Mouse (Mus musculus) adrenal gland, postnatal 14 days (tissue): ENCODE results near the gene Srgap3. TPM values are rescaled to one million over a fixed set of nuclear protein-coding genes. Genes with fewer than 3 reads are reported as not detected.
"Not testable (repeated sequence)": the region's sequence is repeated elsewhere in the genome, so short reads cannot be mapped to it uniquely, and the experiment has no call there.

Experiments
- DNase-seq: peaks from one replicate; pipeline ENCODE4 v3.0.0; 2021; ENCODE audit warnings: mixed read lengths
- total RNA-seq: library from RNA; stranded (reverse); gene quantifications from 2 replicates; pipeline ENCODE4 v1.2.3, GENCODE M21; 2021

Srgap3 gene
- total RNA-seq, 1 experiment from 2014 or later = 13.0 TPM

- no peak for DNase-seq
Observed at GRCm38 (mm10) chr6:112742297-112742696, 204.8 kb downstream of the Srgap3 start.

- DNase-seq = no peak
Observed at GRCm38 (mm10) chr6:112741766-112742165, 205.3 kb downstream of the Srgap3 start.

- no peak for DNase-seq
Observed at GRCm38 (mm10) chr6:112739635-112740034, 207.4 kb downstream of the Srgap3 start.

- DNase-seq = no peak
Observed at GRCm38 (mm10) chr6:112738924-112739323, 208.1 kb downstream of the Srgap3 start.

- DNase-seq = no peak
Observed at GRCm38 (mm10) chr6:112736471-112736870, 210.6 kb downstream of the Srgap3 start.

- DNase-seq = no peak
Observed at GRCm38 (mm10) chr6:112735054-112735453, 212.0 kb downstream of the Srgap3 start.

- no peak for DNase-seq
Observed at GRCm38 (mm10) chr6:112733942-112734341, 213.1 kb downstream of the Srgap3 start.

GRCm38 (mm10) chr6:112732434-112732833 is 214.6 kb downstream of the Srgap3 start:
- DNase-seq = no peak

GRCm38 (mm10) chr6:112731386-112731785 is 215.7 kb downstream of the Srgap3 start:
- peak; percentile 69 for DNase-seq

- DNase-seq = peak; percentile 77
Observed at GRCm38 (mm10) chr6:112728760-112729422, 218.2 kb downstream of the Srgap3 start.

GRCm38 (mm10) chr6:112725468-112725867 is 221.6 kb downstream of the Srgap3 start:
- DNase-seq = no peak

- no peak for DNase-seq
Observed at GRCm38 (mm10) chr6:112720409-112721080, 226.5 kb downstream of the Srgap3 start.

- no peak for DNase-seq
Observed at GRCm38 (mm10) chr6:112719983-112720382, 227.1 kb downstream of the Srgap3 start.

GRCm38 (mm10) chr6:112717168-112717567 is 229.9 kb downstream of the Srgap3 start:
- peak; percentile 34 for DNase-seq

GRCm38 (mm10) chr6:112713951-112714350 is 233.1 kb downstream of the Srgap3 start:
- DNase-seq = no peak

GRCm38 (mm10) chr6:112702296-112702695 is 244.8 kb downstream of the Srgap3 start:
- not testable (repeated sequence) for DNase-seq

- peak; percentile 76 for DNase-seq
Observed at GRCm38 (mm10) chr6:112700392-112700791, 246.7 kb downstream of the Srgap3 start.

- DNase-seq = no peak
Observed at GRCm38 (mm10) chr6:112699115-112699514, 248.0 kb downstream of the Srgap3 start.

GRCm38 (mm10) chr6:112696056-112696950 is 250.8 kb downstream of the Srgap3 start, which contains the start of gene Rad18:
TSS of gene Rad18 (minus strand) at chr6:112696686.
- DNase-seq = peak; percentile 91

- no peak for DNase-seq
Observed at GRCm38 (mm10) chr6:112694492-112694891, 252.6 kb downstream of the Srgap3 start.

- no peak for DNase-seq
Observed at GRCm38 (mm10) chr6:112691523-112691922, 255.5 kb downstream of the Srgap3 start.

- DNase-seq = no peak
Observed at GRCm38 (mm10) chr6:112688033-112688432, 259.0 kb downstream of the Srgap3 start.

GRCm38 (mm10) chr6:112686485-112686884 is 260.6 kb downstream of the Srgap3 start:
- peak; percentile 45 for DNase-seq
